Mouse (Mus musculus): Measurements from ENCODE around the gene Gm4884. TPM values are rescaled to one million over a fixed set of nuclear protein-coding genes. Genes with fewer than 3 reads are reported as not detected.

Gene Gm4884
- not detected for polyA plus RNA-seq (2014; fragmentation: Illumina TruSeq; extraction: RNeasy Lipid Tissue Mini Kit (QIAGEN cat#74804); ENCODE audit: low read depth, low replicate concordance)

GRCm38 (mm10) chr7:41032419-41032818 lies at the start of gene Gm4884:
Gene Gm4884 (plus strand): TSS chr7:41032719.

GRCm38 (mm10) chr7:40987243-40987642 lies 45.3 kb upstream of the Gm4884 start, which contains the start of gene 4930433I11Rik:
Gene 4930433I11Rik (plus strand): TSS chr7:40987543.

Other genes with a start within 250 kb of the Gm4884 start
- not detected for gene Vstm2b, start 134.4 kb upstream of the Gm4884 start, polyA plus RNA-seq (2014; fragmentation: Illumina TruSeq; extraction: RNeasy Lipid Tissue Mini Kit (QIAGEN cat#74804); ENCODE audit: low read depth, low replicate concordance)
- gene 4930433I11Rik, start 45.2 kb upstream of the Gm4884 start, polyA plus RNA-seq (2014; fragmentation: Illumina TruSeq; extraction: RNeasy Lipid Tissue Mini Kit (QIAGEN cat#74804); ENCODE audit: low read depth, low replicate concordance), result not detected
- gene Gm5592, start 121.1 kb downstream of the Gm4884 start, polyA plus RNA-seq (2014; fragmentation: Illumina TruSeq; extraction: RNeasy Lipid Tissue Mini Kit (QIAGEN cat#74804); ENCODE audit: low read depth, low replicate concordance), result not detected

Data from sigmoid colon, adult 10 weeks (tissue).